Mouse (Mus musculus): ENCODE measurements at regions not wholly inside any gene's neighbourhood (a gene's known extent, or its start where the extent isn't known, plus 50 kb on each side); places are given as distances from the start of the nearest gene placed in this dataset.

GRCm38 (mm10) chr4:45590836-45591235 lies 58.6 kb upstream of the Shb start:
- H3K27me3 ChIP-seq (ENCODE audit: control insufficient read depth in 1 of 2, insufficient read depth in 2 of 2, low read length in 2 of 2) = peaks cover 7 to 9% of the 10 kb centered on the region in 2 experiments

DNA sequence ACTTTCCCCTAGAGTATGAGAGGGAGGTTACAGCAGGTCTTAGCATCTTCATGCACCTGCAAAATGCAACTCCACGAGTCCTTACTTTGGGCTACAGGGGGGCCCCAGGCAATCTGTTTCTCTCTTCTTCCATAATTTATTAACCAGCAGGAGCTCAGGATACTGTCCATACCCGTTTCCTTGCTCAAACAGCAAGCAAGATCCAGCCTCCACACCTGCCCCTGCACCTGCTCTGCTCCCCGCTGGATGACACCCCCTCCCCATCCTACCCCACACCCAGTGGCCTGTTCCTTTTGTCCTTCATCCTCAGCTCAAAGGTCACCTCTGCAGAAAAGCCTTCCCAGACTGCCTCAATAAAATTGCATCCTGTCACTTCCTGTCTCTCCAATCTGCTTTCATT lies 56.1 kb upstream of the Shb start:
- no peaks in the 10 kb centered on the region for H3K36me3 ChIP-seq (ENCODE audit: control insufficient read depth in 1 of 2, insufficient read depth in 2 of 2, low read length in 2 of 2)
- no peaks in the 10 kb centered on the region for H3K79me2 ChIP-seq (ENCODE audit: control insufficient read depth, insufficient read depth, low read length, poor library complexity)
- H3K9me3 ChIP-seq (replicated peaks; ENCODE audit: insufficient read depth, low read length) = no peaks in the 10 kb centered on the region
- H3K4me3 ChIP-seq (ENCODE audit: control insufficient read depth in 1 of 2, insufficient read depth in 1 of 2, low read depth in 2 of 2, low read length in 2 of 2) = no peak overlapping the region
- H3K4me1 ChIP-seq (ENCODE audit: control insufficient read depth in 1 of 2, insufficient read depth in 2 of 2, low read length in 2 of 2) = no peaks in the 10 kb centered on the region
- TF ChIP-seq CTCF (IDR thresholded peaks at IDR 0.05 in 2 of 3, conservative IDR thresholded peaks at IDR 0.05 in 1 of 3; ENCODE audit: control insufficient read depth in 1 of 3, insufficient read depth in 1 of 3, low read depth in 2 of 3, low read length in 3 of 3, poor library complexity in 1 of 3, severe bottlenecking in 1 of 3) = no peak
- TF ChIP-seq SIN3A (IDR thresholded peaks at IDR 0.05; ENCODE audit: low read length) = no peak
- no peak for TF ChIP-seq TCF12 (IDR thresholded peaks at IDR 0.05; ENCODE audit: low read depth, low read length)
- no peak for TF ChIP-seq CHD2 (IDR thresholded peaks at IDR 0.05; ENCODE audit: low read length)
- TF ChIP-seq ZKSCAN1 (IDR thresholded peaks at IDR 0.05; ENCODE audit: low read depth, low read length) = no peak
- no peak for TF ChIP-seq ETS1 (IDR thresholded peaks at IDR 0.05; ENCODE audit: low read depth, low read length)
- no peak for TF ChIP-seq MAZ (IDR thresholded peaks at IDR 0.05; ENCODE audit: low read depth, low read length)
- no peak for TF ChIP-seq CHD1 (IDR thresholded peaks at IDR 0.05; ENCODE audit: low read depth, low read length)
- no peak for TF ChIP-seq ELF1 (IDR thresholded peaks at IDR 0.05; ENCODE audit: low read depth, low read length)
- no peak for TF ChIP-seq USF1 (IDR thresholded peaks at IDR 0.05; ENCODE audit: low read depth, low read length)
- no peak for TF ChIP-seq JUND (IDR thresholded peaks at IDR 0.05; ENCODE audit: low read depth, low read length)
- no peak for TF ChIP-seq MYC (IDR thresholded peaks at IDR 0.05; ENCODE audit: low read depth, low read length)
- no peak for TF ChIP-seq BHLHE40 (IDR thresholded peaks at IDR 0.05; ENCODE audit: borderline replicate concordance, low read depth, low read length)
- TF ChIP-seq ZMIZ1 (IDR thresholded peaks at IDR 0.05; ENCODE audit: low read depth, low read length) = no peak
- no peak for TF ChIP-seq GATA1 (IDR thresholded peaks at IDR 0.05; ENCODE audit: low read depth, low read length)
- no peak for TF ChIP-seq ZNF384 (IDR thresholded peaks at IDR 0.05; ENCODE audit: low read depth, low read length)
- H3K9ac ChIP-seq (ENCODE audit: control insufficient read depth, low read depth, low read length, poor library complexity, severe bottlenecking) = no peak overlapping the region
- no peak overlapping the region for H3K27ac ChIP-seq (ENCODE audit: control insufficient read depth, low read depth, low read length)
- H3K27me3 ChIP-seq (ENCODE audit: control insufficient read depth in 1 of 2, insufficient read depth in 2 of 2, low read length in 2 of 2) = peaks cover 23 to 25% of the 10 kb centered on the region in 2 experiments
- no peak for DNase-seq (ENCODE audit: low read depth, low spot score)

More at GRCm38 (mm10) chr4:45590836-45591235, 58.6 kb upstream of the Shb start:
- Histone ChIP-seq H3K9ac (ENCODE audit: control insufficient read depth, low read depth, low read length, poor library complexity, severe bottlenecking) (no peak overlapping the region), H3K36me3 (ENCODE audit: control insufficient read depth in 1 of 2, insufficient read depth in 2 of 2, low read length in 2 of 2) (no peaks in the 10 kb centered on the region), H3K79me2 (ENCODE audit: control insufficient read depth, insufficient read depth, low read length, poor library complexity) (no peaks in the 10 kb centered on the region), H3K9me3 (replicated peaks; ENCODE audit: insufficient read depth, low read length) (no peaks in the 10 kb centered on the region), H3K4me1 (ENCODE audit: control insufficient read depth in 1 of 2, insufficient read depth in 2 of 2, low read length in 2 of 2) (no peaks in the 10 kb centered on the region), H3K4me3 (ENCODE audit: control insufficient read depth in 1 of 2, insufficient read depth in 1 of 2, low read depth in 2 of 2, low read length in 2 of 2) (no peak overlapping the region), H3K27ac (ENCODE audit: control insufficient read depth, low read depth, low read length) (no peak overlapping the region)
- TF ChIP-seq MAFK (IDR thresholded peaks at IDR 0.05; ENCODE audit: borderline replicate concordance, low read depth, low read length) = no peak
- no peak for TF ChIP-seq BHLHE40 (IDR thresholded peaks at IDR 0.05; ENCODE audit: borderline replicate concordance, low read depth, low read length)
- TF ChIP-seq E2F4 (IDR thresholded peaks at IDR 0.05; ENCODE audit: borderline replicate concordance, low read depth, low read length) = no peak
- TF ChIP-seq ETS1 (IDR thresholded peaks at IDR 0.05; ENCODE audit: low read depth, low read length) = no peak
- no peak for TF ChIP-seq CTCF (IDR thresholded peaks at IDR 0.05 in 2 of 3, conservative IDR thresholded peaks at IDR 0.05 in 1 of 3; ENCODE audit: control insufficient read depth in 1 of 3, insufficient read depth in 1 of 3, low read depth in 2 of 3, low read length in 3 of 3, poor library complexity in 1 of 3, severe bottlenecking in 1 of 3)
- no peak for TF ChIP-seq MAX (IDR thresholded peaks at IDR 0.05; ENCODE audit: low read length)
- no peak for TF ChIP-seq JUND (IDR thresholded peaks at IDR 0.05; ENCODE audit: low read depth, low read length)
- TF ChIP-seq NELFE (IDR thresholded peaks at IDR 0.05; ENCODE audit: low read depth, low read length) = no peak
- TF ChIP-seq TAL1 (IDR thresholded peaks at IDR 0.05; ENCODE audit: low read length) = no peak
- no peak for TF ChIP-seq ZKSCAN1 (IDR thresholded peaks at IDR 0.05; ENCODE audit: low read depth, low read length)
- TF ChIP-seq ELF1 (IDR thresholded peaks at IDR 0.05; ENCODE audit: low read depth, low read length) = no peak
- TF ChIP-seq MXI1 (IDR thresholded peaks at IDR 0.05; ENCODE audit: low read depth, low read length) = no peak
- TF ChIP-seq TCF12 (IDR thresholded peaks at IDR 0.05; ENCODE audit: low read depth, low read length) = no peak
- TF ChIP-seq KAT2A (conservative IDR thresholded peaks at IDR 0.05; ENCODE audit: low read depth, low read length) = no peak
- TF ChIP-seq ZMIZ1 (IDR thresholded peaks at IDR 0.05; ENCODE audit: low read depth, low read length) = no peak
- TF ChIP-seq RAD21 (IDR thresholded peaks at IDR 0.05; ENCODE audit: low read depth, low read length) = no peak
- no peak for TF ChIP-seq POLR2AphosphoS2 (IDR thresholded peaks at IDR 0.05; ENCODE audit: low read length)
- no peak for TF ChIP-seq SIN3A (IDR thresholded peaks at IDR 0.05; ENCODE audit: low read length)
- TF ChIP-seq NRF1 (IDR thresholded peaks at IDR 0.05; ENCODE audit: insufficient read depth, low read depth, low read length, poor library complexity, severe bottlenecking) = no peak
- no peak for TF ChIP-seq POLR2A (IDR thresholded peaks at IDR 0.05; ENCODE audit: control insufficient read depth in 1 of 2, insufficient read depth in 1 of 2, low read depth in 1 of 2, low read length in 2 of 2, poor library complexity in 1 of 2)
- no peak for DNase-seq (ENCODE audit: low read depth, low spot score)
